In genomic region chr14:48120752-48121528, GRCm38 (mm10) we compare ENCODE assay signal across 8 mouse cellular contexts. TPM values are rescaled to one million over a fixed set of nuclear protein-coding genes. Genes with fewer than 3 reads are reported as not detected.
DNase-seq lines count a peak whose midpoint lies in the region; ATAC-seq and TF ChIP-seq lines count a peak whose summit lies in the region.

Gene Peli2, plus strand, starts transcription at chr14:48120823.

- TF ChIP-seq CTCF in cerebellum, adult 2 months (IDR thresholded peaks at IDR 0.05; ENCODE audit: borderline replicate concordance, insufficient read depth, low read depth, low read length) = no peak

- in situ Hi-C loops in ES-E14 (cut with MboI; ENCODE audit: low sequenced_read_pairs in 2 of 2, unreplicated experiment in 2 of 2) = no loop called here

- no peaks in the 10 kb centered on the region for H3K9me3 ChIP-seq in ES-E14 (ENCODE audit: control insufficient read depth, insufficient read depth, low read depth, low read length)
- no peaks in the 10 kb centered on the region for H3K9me3 ChIP-seq in liver, embryonic 15.5 days (replicated peaks)
- H3K9me3 ChIP-seq in neural tube, embryonic 12.5 days = no peaks in the 10 kb centered on the region

- ATAC-seq in liver, embryonic 15.5 days (ENCODE audit: insufficient read depth) = peak; percentile 71
- ATAC-seq in neural tube, embryonic 12.5 days (ENCODE audit: low FRiP score, low read depth) = peak; percentile 81

- no peak for DNase-seq in ES-E14 (ENCODE audit: low read depth, low spot score)
- peak; percentile 80 to 84 for DNase-seq in cerebellum, adult 2 months
- DNase-seq in forelimb bud, embryonic 11.5 days (ENCODE audit: low read depth, low spot score) = peak; percentile 58
- peak; percentile 81 to 84 for DNase-seq in heart, postnatal 14 days
- peak; percentile 76 to 85 for DNase-seq in kidney, postnatal 36 days
- DNase-seq in thymus, postnatal 14 days = peak; percentile 64

- peak within 1 kb of the TSS; percentile 62 for H3K4me2 ChIP-seq in liver, embryonic 15.5 days
- H3K4me2 ChIP-seq in neural tube, embryonic 12.5 days (replicated peaks) = peak within 1 kb of the TSS; percentile 85

- no peaks in the 10 kb centered on the region for H3K36me3 ChIP-seq in ES-E14 (ENCODE audit: control insufficient read depth, insufficient read depth, low read length, poor library complexity, severe bottlenecking)
- no peaks in the 10 kb centered on the region for H3K36me3 ChIP-seq in liver, embryonic 15.5 days (replicated peaks)
- no peaks in the 10 kb centered on the region for H3K36me3 ChIP-seq in neural tube, embryonic 12.5 days

- H3K27ac ChIP-seq in ES-E14 (ENCODE audit: insufficient read depth, low read depth, low read length, poor library complexity, severe bottlenecking) = no peak within 1 kb of the TSS
- H3K27ac ChIP-seq in cerebellum, adult 2 months (ENCODE audit: insufficient read depth, low read length) = peak within 1 kb of the TSS; percentile 95
- peak within 1 kb of the TSS; percentile 51 for H3K27ac ChIP-seq in liver, embryonic 15.5 days (replicated peaks)
- H3K27ac ChIP-seq in neural tube, embryonic 12.5 days = peak within 1 kb of the TSS; percentile 79

- peak within 1 kb of the TSS; percentile 78 for H3K9ac ChIP-seq in ES-E14 (ENCODE audit: insufficient read depth, low read depth, low read length, poor library complexity, severe bottlenecking)
- peak within 1 kb of the TSS; percentile 40; the same call in 1 of the 2 replicates for H3K9ac ChIP-seq in liver, embryonic 15.5 days
- H3K9ac ChIP-seq in neural tube, embryonic 12.5 days = peak within 1 kb of the TSS; percentile 89

- under 1% methylated on average over 117 of the region's 117 CpGs for WGBS in cerebellum, adult 2 months
- WGBS in liver, embryonic 15.5 days (ENCODE audit: insufficient replicate concordance) = under 1% methylated on average over 107 of the region's 117 CpGs
- WGBS in neural tube, embryonic 12.5 days = under 1% methylated on average over 117 of the region's 117 CpGs

- intact Hi-C loops in heart, postnatal 14 days (cut with DNase I) = loop anchor here (5.0 to 10.0 kb wide), 4 partner anchors 46 to 369 kb away; no protein-coding TSS in a partner anchor

- H3K27me3 ChIP-seq in cerebellum, adult 2 months (ENCODE audit: control insufficient read depth, insufficient read depth, low read length) = no peaks in the 10 kb centered on the region
- peaks cover 58% of the 10 kb centered on the region for H3K27me3 ChIP-seq in liver, embryonic 15.5 days
- no peaks in the 10 kb centered on the region for H3K27me3 ChIP-seq in neural tube, embryonic 12.5 days (replicated peaks)

- peak within 1 kb of the TSS; percentile 89 to 99 for H3K4me3 ChIP-seq in ES-E14 (ENCODE audit: insufficient read depth in 1 of 2, low read depth in 1 of 2, low read length in 2 of 2, poor library complexity in 1 of 2, severe bottlenecking in 1 of 2)
- H3K4me3 ChIP-seq in cerebellum, adult 2 months (replicated peaks; ENCODE audit: insufficient read depth, low read depth, low read length) = peak within 1 kb of the TSS; percentile 99
- H3K4me3 ChIP-seq in liver, embryonic 15.5 days (replicated peaks) = peak within 1 kb of the TSS; percentile 61
- H3K4me3 ChIP-seq in neural tube, embryonic 12.5 days = peak within 1 kb of the TSS; percentile 84

- TF ChIP-seq POLR2A in cerebellum, adult 2 months (IDR thresholded peaks at IDR 0.05; ENCODE audit: borderline replicate concordance, insufficient read depth, low read length) = peak; percentile 37; the same call in 1 of the 2 replicates

- peaks cover 0 to 9% of the 10 kb centered on the region in 2 experiments; a peak in 2 of 4 replicates for H3K4me1 ChIP-seq in ES-E14 (ENCODE audit: control insufficient read depth in 2 of 2, insufficient read depth in 2 of 2, low read length in 2 of 2, poor library complexity in 1 of 2)
- H3K4me1 ChIP-seq in cerebellum, adult 2 months (ENCODE audit: control insufficient read depth, insufficient read depth, low read length) = peaks cover 19% of the 10 kb centered on the region
- peaks cover 6% of the 10 kb centered on the region; the same call in 1 of the 2 replicates for H3K4me1 ChIP-seq in liver, embryonic 15.5 days (replicated peaks)
- H3K4me1 ChIP-seq in neural tube, embryonic 12.5 days = peaks cover 41% of the 10 kb centered on the region

TF ChIP-seq in ES-E14, 5 proteins besides CTCF, POLR2A, EP300 and RAD21:
- TF ChIP-seq ZC3H11A (IDR thresholded peaks at IDR 0.05; ENCODE audit: borderline replicate concordance, low read depth, low read length) (no peak), ZNF384 (IDR thresholded peaks at IDR 0.05; ENCODE audit: low read depth, low read length) (no peak), MAFK (IDR thresholded peaks at IDR 0.05; ENCODE audit: insufficient read depth, low read depth, low read length) (no peak), HCFC1 (IDR thresholded peaks at IDR 0.05; ENCODE audit: borderline replicate concordance, insufficient read depth, low read length) (no peak), CHD2 (IDR thresholded peaks at IDR 0.05; ENCODE audit: low read depth, low read length) (no peak)

RNA-seq across cellular contexts. Expression of gene Peli2, which starts in this region (rescaled TPM):
- 1.6 and 6.9 TPM in 2 replicates for total RNA-seq in ES-E14 (2012; rRNA removed)
- polyA plus RNA-seq in cerebellum, adult 2 months (2012; rRNA removed) = 28.5 and 31.9 TPM in 2 replicates
- total RNA-seq in heart, postnatal 14 days (2021) = 10 to 100 TPM; 15.6 to 18.6 TPM
- polyA plus RNA-seq in liver, embryonic 15.5 days (2015; fragmentation: Nextera tagmentation; extraction: Ambion mirVana) = 1.1 and 1.8 TPM in 2 replicates
- polyA plus RNA-seq in neural tube, embryonic 12.5 days (2016; fragmentation: Nextera tagmentation; extraction: Ambion mirVana) = 17.1 and 17.4 TPM in 2 replicates
